Mouse (Mus musculus): ENCODE measurements around the gene Atp2b1.

- TF ChIP-seq POLR2A (IDR thresholded peaks at IDR 0.05; ENCODE audit: borderline replicate concordance, insufficient read depth, low read length) (no peak), CTCF (IDR thresholded peaks at IDR 0.05; ENCODE audit: borderline replicate concordance, insufficient read depth, low read depth, low read length) (no peak)
Measured at GRCm38 (mm10) chr10:98916011-98916780, 2.0 kb downstream of the Atp2b1 start.

Measured in cerebellum, adult 2 months (tissue).